Mouse (Mus musculus) brown adipose tissue, adult 24 weeks (tissue): ENCODE data around the gene Kcnj11. TPM values are rescaled to one million over a fixed set of nuclear protein-coding genes. Genes with fewer than 3 reads are reported as not detected.
A peak's percentile ranks its signal among the peaks of the same experiment; 100 is the strongest.

Source experiments
- H3K27ac ChIP-seq: fragments of 200-500 bp; replicated peaks from 2 replicates; pipeline ENCODE4 v1.5.1; 2012; ENCODE audit warnings: low read depth, mild to moderate bottlenecking, low read length
- H3K4me1 ChIP-seq: fragments of 200-500 bp; 2 replicates; pipeline ENCODE4 v1.6.1; 2012; ENCODE audit warnings: low read length, mixed read lengths; ENCODE audit not compliant: control insufficient read depth, insufficient read depth, insufficient read length
- H3K4me3 ChIP-seq: fragments of 200-500 bp; 2 replicates; pipeline ENCODE4 v1.5.1; 2012; ENCODE audit warnings: low read depth, mild to moderate bottlenecking, low read length, moderate library complexity; ENCODE audit not compliant: insufficient read depth
- polyA plus RNA-seq: library from polyadenylated mRNA; stranded (reverse); fragments of >200 nt; gene quantifications from 2 replicates; pipeline ENCODE4 v1.2.4, GENCODE M21; 2012; ENCODE audit not compliant: missing spikeins, insufficient read depth, insufficient read length

The Kcnj11 gene
- polyA plus RNA-seq, 1 experiment, result 5.1 TPM

DNA sequence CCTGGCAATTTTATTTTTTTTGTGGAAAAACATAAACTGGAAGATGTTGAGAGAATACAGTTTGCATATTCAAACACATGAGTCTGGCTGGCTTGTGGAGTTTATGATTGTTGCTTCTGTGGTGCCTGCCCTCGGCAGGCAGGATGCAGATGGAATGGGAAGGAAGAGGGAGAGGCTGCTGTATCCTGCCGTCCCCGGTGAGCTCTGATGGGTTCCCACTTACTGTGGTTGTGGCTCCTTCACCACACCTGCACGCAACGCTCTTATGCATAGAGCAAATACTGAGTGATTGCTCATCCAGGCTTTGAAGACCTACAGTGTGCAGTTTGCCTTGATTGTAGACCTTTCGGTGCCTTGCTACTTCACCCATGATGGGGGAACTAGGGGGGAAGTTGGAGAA, 12.3 kb downstream of the Kcnj11 start:
- H3K4me3 ChIP-seq, result no peak overlapping the region
- no peaks in the 10 kb centered on the region for H3K4me1 ChIP-seq
- no peak overlapping the region for H3K27ac ChIP-seq

DNA sequence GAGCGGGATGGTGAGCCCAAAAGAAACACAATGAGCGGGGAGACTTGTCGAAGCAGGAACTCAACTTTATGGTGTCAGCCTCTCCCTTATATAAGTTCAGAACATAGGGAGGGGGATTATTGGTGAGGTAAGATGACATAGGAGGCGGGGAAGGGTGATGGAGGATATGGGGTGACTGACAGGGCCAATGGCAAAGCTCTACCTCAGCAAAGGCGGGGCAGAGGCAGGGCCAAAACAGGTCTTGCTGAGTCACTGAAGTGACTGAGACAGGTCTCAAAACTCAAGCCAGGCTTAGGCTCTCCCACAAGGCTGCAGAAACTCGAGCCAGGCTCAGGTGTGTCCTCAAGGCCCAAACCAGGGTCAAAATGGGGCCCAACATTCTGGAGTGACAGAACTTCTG, 14.2 kb downstream of the Kcnj11 start:
- no peaks in the 10 kb centered on the region for H3K4me1 ChIP-seq
- H3K4me3 ChIP-seq, result no peak overlapping the region
- no peak overlapping the region for H3K27ac ChIP-seq

- no peak overlapping the region for H3K4me3 ChIP-seq
- no peak overlapping the region for H3K27ac ChIP-seq
- H3K4me1 ChIP-seq, result no peaks in the 10 kb centered on the region
These were observed 15.6 kb downstream of the Kcnj11 start for GRCm38 (mm10) chr7:46084839-46085513.

DNA sequence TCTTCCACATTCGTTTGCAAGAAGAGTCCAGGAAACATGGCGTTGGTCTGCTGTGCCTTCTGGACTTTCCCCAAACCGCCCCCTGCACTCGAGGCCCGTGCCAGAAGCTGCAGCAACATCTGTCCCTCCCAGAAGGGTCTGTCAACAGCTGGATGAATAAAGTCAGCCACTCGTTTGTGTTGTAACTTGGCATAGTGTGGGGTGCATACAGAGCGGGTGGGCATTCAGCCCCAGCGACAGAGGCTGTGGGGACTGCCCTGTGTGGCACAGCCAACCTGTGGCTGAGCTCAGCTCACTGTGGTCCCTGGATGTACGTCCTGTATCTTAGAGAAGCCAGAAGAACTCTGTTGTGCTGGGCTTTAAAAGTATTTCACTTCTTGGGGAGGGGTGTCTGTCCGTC, 16.5 kb downstream of the Kcnj11 start:
- Histone ChIP-seq H3K4me3 (no peak overlapping the region), H3K4me1 (no peaks in the 10 kb centered on the region), H3K27ac (no peak overlapping the region)

DNA sequence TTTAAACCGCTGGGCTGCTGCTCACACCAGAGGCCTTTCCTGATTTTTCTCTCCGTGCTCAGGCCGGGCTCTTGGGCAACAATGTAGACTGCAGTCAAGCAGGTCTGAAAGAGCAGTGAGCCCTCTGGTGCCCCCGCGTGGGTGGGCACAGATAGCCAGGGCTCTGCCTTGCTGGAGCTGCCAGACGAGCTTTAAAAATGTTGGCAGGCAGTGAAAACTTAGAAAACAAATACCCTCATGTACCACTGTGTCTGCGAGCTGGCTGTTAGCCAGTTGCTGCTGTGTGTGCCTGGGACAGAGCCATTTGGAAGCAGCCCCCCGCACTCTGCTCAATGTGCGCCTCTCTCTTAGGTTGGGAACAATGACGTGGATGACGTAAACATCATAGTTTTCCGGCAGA, 22.9 kb downstream of the Kcnj11 start:
- H3K4me1 ChIP-seq, result no peaks in the 10 kb centered on the region
- H3K4me3 ChIP-seq, result no peak overlapping the region
- no peak overlapping the region for H3K27ac ChIP-seq

DNA sequence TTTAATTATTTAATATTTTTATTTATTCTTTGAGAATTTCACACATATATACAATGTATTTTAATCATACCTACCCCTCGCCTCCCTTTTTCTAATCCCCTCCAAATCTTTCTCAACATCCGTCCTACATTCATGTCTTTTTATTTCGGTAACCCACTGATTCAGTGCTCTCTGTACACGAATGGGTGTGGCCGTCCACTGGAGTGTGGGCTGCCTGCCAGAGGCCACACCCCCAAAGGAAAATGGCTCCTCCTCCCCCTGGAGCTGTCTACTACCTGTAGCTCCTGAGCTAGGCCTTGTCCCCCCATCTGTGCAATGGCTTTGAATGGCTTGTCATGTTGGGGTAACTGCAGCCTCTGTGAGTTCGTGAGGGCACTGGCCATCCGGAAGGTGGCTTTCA, 23.7 kb downstream of the Kcnj11 start:
- Histone ChIP-seq H3K4me3 (no peak overlapping the region), H3K4me1 (no peaks in the 10 kb centered on the region), H3K27ac (no peak overlapping the region)

DNA sequence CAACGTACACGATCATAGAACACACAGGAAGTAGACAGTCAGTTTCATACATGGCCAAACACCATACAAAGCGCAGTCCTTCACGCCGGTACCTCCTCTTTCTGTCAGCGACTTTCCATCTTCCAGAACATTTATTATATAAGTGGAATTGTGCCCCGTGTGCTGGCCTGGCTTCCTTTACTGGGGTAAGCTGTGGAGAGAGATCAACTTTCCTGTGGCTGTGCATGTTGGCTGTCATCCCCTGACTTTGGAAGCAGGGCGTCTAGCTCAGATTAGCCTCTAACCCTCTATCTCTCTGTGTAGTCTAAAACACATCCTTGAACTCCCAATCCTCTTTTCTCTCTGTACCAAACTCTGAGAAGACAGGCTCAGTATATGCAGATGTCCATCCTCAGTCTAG, 31.7 kb downstream of the Kcnj11 start:
- Histone ChIP-seq H3K4me1 (no peaks in the 10 kb centered on the region), H3K4me3 (no peak overlapping the region), H3K27ac (no peak overlapping the region)

- no peak overlapping the region for H3K27ac ChIP-seq
- H3K4me1 ChIP-seq, result no peaks in the 10 kb centered on the region
- no peak overlapping the region for H3K4me3 ChIP-seq
These were observed 37.3 kb downstream of the Kcnj11 start for GRCm38 (mm10) chr7:46063296-46063695.

- Histone ChIP-seq H3K4me3 (no peak overlapping the region), H3K4me1 (no peaks in the 10 kb centered on the region), H3K27ac (no peak overlapping the region)
These were observed 39.0 kb downstream of the Kcnj11 start for GRCm38 (mm10) chr7:46061614-46062013.

DNA sequence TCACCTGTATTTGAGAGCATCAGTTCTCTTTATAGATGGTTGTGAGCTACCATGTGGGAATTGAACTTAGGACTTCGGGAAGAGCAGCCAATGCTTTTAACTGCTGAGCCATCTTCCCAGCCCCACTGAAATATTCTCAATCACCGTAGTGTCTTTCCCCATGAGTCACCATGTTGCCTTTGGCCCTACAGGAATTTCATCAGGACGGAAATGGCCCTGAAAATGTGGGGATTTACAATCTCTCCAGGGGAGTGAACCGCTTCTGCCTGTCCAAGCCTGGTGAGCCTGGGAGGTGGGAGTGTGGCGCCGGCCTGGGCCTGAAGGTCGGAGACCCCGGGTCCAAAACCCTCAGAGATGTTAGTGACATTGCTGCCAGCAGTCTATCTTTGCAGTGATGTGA, 39.9 kb downstream of the Kcnj11 start:
- Histone ChIP-seq H3K4me1 (no peaks in the 10 kb centered on the region), H3K4me3 (no peak overlapping the region), H3K27ac (no peak overlapping the region)

DNA sequence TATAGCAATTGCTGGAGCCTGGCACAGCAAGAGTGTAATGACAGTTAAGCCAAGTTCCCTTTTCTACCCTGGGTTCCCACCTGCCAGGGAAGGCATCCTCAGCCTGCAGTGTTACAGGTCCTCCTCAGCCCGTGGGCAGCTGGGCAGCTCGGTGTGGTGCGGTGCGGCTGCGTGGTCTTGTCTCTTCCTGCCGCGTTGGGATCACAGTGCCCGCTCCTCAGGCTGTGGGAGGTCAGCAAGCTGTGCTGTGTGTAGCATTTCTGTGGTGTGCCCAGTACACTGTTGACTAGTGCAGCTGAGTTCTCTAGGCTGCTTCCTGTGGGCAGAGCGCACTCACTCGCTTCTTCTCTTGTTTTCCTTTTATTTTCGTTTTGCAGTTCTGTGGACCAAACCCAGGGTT, 41.7 kb downstream of the Kcnj11 start:
- Histone ChIP-seq H3K4me1 (no peaks in the 10 kb centered on the region), H3K27ac (no peak overlapping the region), H3K4me3 (peak overlapping the region; percentile 47)

- no peak overlapping the region for H3K27ac ChIP-seq
- no peak overlapping the region for H3K4me3 ChIP-seq
- no peaks in the 10 kb centered on the region for H3K4me1 ChIP-seq
These were observed 47.0 kb downstream of the Kcnj11 start for GRCm38 (mm10) chr7:46053566-46053965.

- no peaks in the 10 kb centered on the region for H3K4me1 ChIP-seq
- H3K4me3 ChIP-seq, result no peak overlapping the region
- H3K27ac ChIP-seq, result no peak overlapping the region
These were observed 48.3 kb downstream of the Kcnj11 start for GRCm38 (mm10) chr7:46052161-46052821.

GRCm38 (mm10) chr7:46049981-46050380, 50.6 kb downstream of the Kcnj11 start:
- no peak overlapping the region for H3K27ac ChIP-seq

GRCm38 (mm10) chr7:46047873-46048562, 52.5 kb downstream of the Kcnj11 start:
- Histone ChIP-seq H3K27ac (no peak overlapping the region), H3K4me3 (no peak overlapping the region), H3K4me1 (no peaks in the 10 kb centered on the region)

More at GRCm38 (mm10) chr7:46049981-46050380, 50.6 kb downstream of the Kcnj11 start:
- no peak overlapping the region for H3K4me3 ChIP-seq
- H3K4me1 ChIP-seq, result no peaks in the 10 kb centered on the region

DNA sequence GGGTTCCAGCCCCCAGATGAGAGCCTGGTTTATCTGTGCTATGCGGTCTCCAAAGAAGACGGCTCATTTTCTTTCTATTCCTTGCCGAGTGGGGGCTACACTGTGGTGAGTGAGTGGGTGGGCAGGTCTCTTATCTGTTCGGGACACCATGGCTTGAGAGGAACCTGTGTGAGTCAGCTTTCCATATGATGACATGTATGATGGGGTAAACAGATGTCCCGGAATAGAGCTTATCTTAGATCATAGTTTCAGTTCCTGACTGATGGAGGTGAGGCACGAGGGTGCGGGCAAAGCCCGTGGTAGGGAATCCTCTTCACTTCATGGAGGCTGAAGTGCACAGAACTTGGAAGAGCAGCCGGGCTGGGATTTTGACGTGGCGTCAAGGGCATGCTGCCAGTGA, 54.7 kb downstream of the Kcnj11 start:
- no peaks in the 10 kb centered on the region for H3K4me1 ChIP-seq
- no peak overlapping the region for H3K4me3 ChIP-seq

More for the DNA sequence above, 54.7 kb downstream of the Kcnj11 start:
- no peak overlapping the region for H3K27ac ChIP-seq
